Mouse (Mus musculus): Measurements from ENCODE around the gene Togaram2.

- TF ChIP-seq ZNF384 (IDR thresholded peaks at IDR 0.05; ENCODE audit: low read depth, low read length) (no peak), CHD2 (IDR thresholded peaks at IDR 0.05; ENCODE audit: low read depth, low read length) (no peak)
Observed at GRCm38 (mm10) chr17:71663491-71663890, 9.6 kb upstream of the Togaram2 start.
